Mouse (Mus musculus) mesoderm, embryonic 11.5 days (tissue): ENCODE results near the gene Clcn3.
"Not testable (repeated sequence)": the region's sequence is repeated elsewhere in the genome, so short reads cannot be mapped to it uniquely, and the experiment has no call there.

ENCODE experiments used
- DNase-seq: peaks from one replicate; pipeline ENCODE4 v3.0.0-alpha.2; 2012; ENCODE audit warnings: low read depth, low spot score

Gene Clcn3

GRCm38 (mm10) chr8:60982701-60983687 lies at the start of gene Clcn3:
TSS of gene Clcn3 (minus strand) at chr8:60983300.
- DNase-seq: peak; percentile 98

GRCm38 (mm10) chr8:60996468-60996867 lies 13.4 kb upstream of the Clcn3 start:
- no peak for DNase-seq

- no peak for DNase-seq
Measured at GRCm38 (mm10) chr8:60993639-60993986, 10.5 kb upstream of the Clcn3 start.

- DNase-seq: peak; percentile 98
Measured at GRCm38 (mm10) chr8:60992910-60993638, 10.0 kb upstream of the Clcn3 start, which contains the start of gene Nek1. TSS of gene Nek1 (plus strand) at chr8:60993195.

- no peak for DNase-seq
Measured at GRCm38 (mm10) chr8:60992561-60992909, 9.4 kb upstream of the Clcn3 start.

- DNase-seq: not testable (repeated sequence)
Measured at GRCm38 (mm10) chr8:60984260-60985010, 1.3 kb upstream of the Clcn3 start.

GRCm38 (mm10) chr8:60983688-60984079 lies 584 bp upstream of the Clcn3 start:
- peak; percentile 49 for DNase-seq

GRCm38 (mm10) chr8:60981388-60981787 lies 1.7 kb downstream of the Clcn3 start:
- no peak for DNase-seq

- no peak for DNase-seq
Measured at GRCm38 (mm10) chr8:60978496-60978895, 4.6 kb downstream of the Clcn3 start.

- no peak for DNase-seq
Measured at GRCm38 (mm10) chr8:60976818-60977217, 6.3 kb downstream of the Clcn3 start.

GRCm38 (mm10) chr8:60974837-60975236 lies 8.3 kb downstream of the Clcn3 start:
- DNase-seq: no peak

GRCm38 (mm10) chr8:60973448-60973847 lies 9.7 kb downstream of the Clcn3 start:
- no peak for DNase-seq

- no peak for DNase-seq
Measured at GRCm38 (mm10) chr8:60971808-60972207, 11.3 kb downstream of the Clcn3 start.

GRCm38 (mm10) chr8:60969091-60969490 lies 14.0 kb downstream of the Clcn3 start:
- no peak for DNase-seq

GRCm38 (mm10) chr8:60965741-60966140 lies 17.4 kb downstream of the Clcn3 start:
- DNase-seq: no peak

GRCm38 (mm10) chr8:60965306-60965705 lies 17.8 kb downstream of the Clcn3 start:
- no peak for DNase-seq

GRCm38 (mm10) chr8:60964518-60964917 lies 18.6 kb downstream of the Clcn3 start:
- DNase-seq: no peak

GRCm38 (mm10) chr8:60963931-60964330 lies 19.2 kb downstream of the Clcn3 start:
- no peak for DNase-seq

- no peak for DNase-seq
Measured at GRCm38 (mm10) chr8:60962763-60963162, 20.3 kb downstream of the Clcn3 start.

- no peak for DNase-seq
Measured at GRCm38 (mm10) chr8:60956847-60957246, 26.3 kb downstream of the Clcn3 start.

GRCm38 (mm10) chr8:60954281-60955014 lies 28.7 kb downstream of the Clcn3 start:
- DNase-seq: peak; percentile 86
